Mouse (Mus musculus) cerebellum, adult 2 months (tissue): Measurements from ENCODE around the gene Kdelr1. TPM values are rescaled to one million over a fixed set of nuclear protein-coding genes. Genes with fewer than 3 reads are reported as not detected.
A peak's percentile ranks its signal among the peaks of the same experiment; 100 is the strongest.

Experiments used
- DNase-seq, 2 experiments: peaks; one replicate each; pipeline ENCODE4 v3.0.0; 2021
- H3K27ac ChIP-seq: fragments of 200-500 bp; 2 replicates; pipeline ENCODE4 v1.5.1; 2012; ENCODE audit warnings: low read length, control low read depth, inconsistent platforms; ENCODE audit not compliant: insufficient read depth
- H3K27me3 ChIP-seq: fragments of 200-500 bp; 2 replicates; pipeline ENCODE4 v1.6.1; 2012; ENCODE audit warnings: inconsistent platforms, mild to moderate bottlenecking, low read length, moderate library complexity; ENCODE audit not compliant: control insufficient read depth, insufficient read depth
- H3K4me1 ChIP-seq: fragments of 200-500 bp; 2 replicates; pipeline ENCODE4 v1.6.1; 2011; ENCODE audit warnings: low read length; ENCODE audit not compliant: control insufficient read depth, insufficient read depth
- H3K4me3 ChIP-seq: fragments of 200-500 bp; replicated peaks from 2 replicates; pipeline ENCODE3; 2011; ENCODE audit warnings: mild to moderate bottlenecking, low read depth, low read length, control low read depth; ENCODE audit not compliant: insufficient read depth
- CTCF ChIP-seq: fragments of 200-500 bp; IDR thresholded peaks from 2 replicates; pipeline ENCODE4 v1.5.1; 2011; ENCODE audit warnings: low read depth, mild to moderate bottlenecking, control low read depth, low read length, moderate library complexity, borderline replicate concordance; ENCODE audit not compliant: insufficient read depth
- POLR2A ChIP-seq: fragments of 200-500 bp; IDR thresholded peaks from 2 replicates; pipeline ENCODE4 v1.6.1; 2011; ENCODE audit warnings: low read length, control low read depth, borderline replicate concordance; ENCODE audit not compliant: insufficient read depth
- WGBS: fragments of 180-500 bp; shearing (Covaris S2); methylation state at CpG from one replicate; pipeline ENCODE4 v1.1.7; 2018; 5-methylcytosine and 5-hydroxymethylcytosine counted together
- polyA plus RNA-seq: library from polyadenylated mRNA; depleted of rRNA; stranded (reverse); fragments of >200 nt; gene quantifications from 2 replicates; pipeline ENCODE4 v1.2.3, GENCODE M21; 2012

Gene Kdelr1
- polyA plus RNA-seq, 1 experiment, result 99.9 TPM

DNA sequence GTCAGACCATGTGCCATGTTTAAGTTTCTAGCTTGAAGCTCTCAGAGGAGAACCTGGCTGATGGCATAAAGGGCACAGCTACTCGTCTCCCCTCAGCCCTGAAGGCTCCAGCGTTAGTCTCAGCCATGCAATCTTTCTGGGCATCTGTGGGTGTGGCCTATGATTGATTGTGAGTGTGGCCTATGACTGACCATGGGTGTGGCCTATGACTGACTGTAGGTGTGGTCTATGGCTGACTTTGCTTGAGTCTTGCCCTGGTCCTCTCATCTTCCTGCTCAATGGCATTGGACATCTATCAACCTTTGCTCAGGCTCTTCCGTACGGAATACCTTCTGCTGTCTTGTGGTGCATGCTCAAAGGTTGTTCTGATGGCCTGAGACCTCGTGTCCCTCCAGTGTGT lies 29.0 kb downstream of the Kdelr1 start:
- no peak for DNase-seq
- no peaks in the 10 kb centered on the region for H3K27me3 ChIP-seq
- no peak for TF ChIP-seq POLR2A
- TF ChIP-seq CTCF, result no peak
- H3K4me3 ChIP-seq, result no peak overlapping the region
- 54% methylated on average over 5 of the region's 5 CpGs for WGBS
- H3K27ac ChIP-seq, result no peak overlapping the region
- H3K4me1 ChIP-seq, result no peaks in the 10 kb centered on the region

DNA sequence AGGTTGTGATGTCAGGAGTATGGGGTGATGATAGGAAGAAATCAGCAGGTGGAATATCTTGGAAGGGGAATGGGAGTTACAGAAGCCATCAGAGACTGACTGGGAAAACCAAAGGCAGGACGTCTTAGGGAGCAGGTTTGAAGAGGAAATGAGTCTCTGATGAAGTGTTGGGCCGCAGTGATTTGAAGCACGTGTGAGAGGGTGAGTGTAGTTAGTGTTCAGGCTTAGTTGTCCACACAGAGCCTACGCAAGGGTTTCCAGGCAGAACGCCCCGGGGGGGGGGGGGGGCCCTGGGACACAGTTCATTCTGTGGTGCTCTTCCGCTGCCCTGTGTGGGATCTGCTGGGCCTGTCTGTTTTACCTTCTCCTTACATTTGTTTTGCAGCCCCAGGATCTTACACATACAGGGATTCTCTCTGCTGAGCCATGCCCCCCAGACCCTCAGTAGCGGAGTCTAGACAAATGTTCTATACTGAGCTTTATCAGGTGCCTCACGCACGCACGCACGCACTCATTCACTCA lies 30.0 kb downstream of the Kdelr1 start:
- no peak overlapping the region for H3K4me3 ChIP-seq
- TF ChIP-seq CTCF, result no peak
- TF ChIP-seq POLR2A, result no peak
- DNase-seq, result no peak
- no peaks in the 10 kb centered on the region for H3K27me3 ChIP-seq
- no peaks in the 10 kb centered on the region for H3K4me1 ChIP-seq
- WGBS, result 75% methylated on average over 12 of the region's 12 CpGs
- H3K27ac ChIP-seq, result no peak overlapping the region

DNA sequence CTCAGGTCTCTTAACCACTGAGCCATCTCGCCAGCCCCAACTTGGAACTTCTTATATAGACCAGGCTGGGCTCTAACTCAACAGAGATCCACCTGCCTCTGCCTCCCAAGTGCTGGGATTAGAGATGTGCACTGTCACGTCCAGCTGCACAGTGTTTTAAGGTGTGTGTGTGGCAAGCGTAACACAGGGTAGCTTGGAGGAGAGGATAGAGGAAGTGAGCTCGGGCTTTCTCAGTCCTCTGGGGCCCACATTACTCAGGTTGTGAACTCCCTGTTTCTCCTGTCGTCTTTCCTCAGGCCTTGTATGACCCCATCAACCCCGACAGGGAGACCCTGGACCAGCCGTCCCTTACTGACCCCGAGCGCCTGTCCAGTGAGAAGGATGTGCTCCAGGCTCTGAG lies 34.0 kb downstream of the Kdelr1 start:
- WGBS, result 96% methylated on average over 9 of the region's 9 CpGs
- H3K4me1 ChIP-seq, result no peaks in the 10 kb centered on the region
- H3K27me3 ChIP-seq, result no peaks in the 10 kb centered on the region
- no peak overlapping the region for H3K27ac ChIP-seq
- DNase-seq, result no peak
- TF ChIP-seq CTCF, result no peak
- TF ChIP-seq POLR2A, result no peak
- H3K4me3 ChIP-seq, result no peak overlapping the region

DNA sequence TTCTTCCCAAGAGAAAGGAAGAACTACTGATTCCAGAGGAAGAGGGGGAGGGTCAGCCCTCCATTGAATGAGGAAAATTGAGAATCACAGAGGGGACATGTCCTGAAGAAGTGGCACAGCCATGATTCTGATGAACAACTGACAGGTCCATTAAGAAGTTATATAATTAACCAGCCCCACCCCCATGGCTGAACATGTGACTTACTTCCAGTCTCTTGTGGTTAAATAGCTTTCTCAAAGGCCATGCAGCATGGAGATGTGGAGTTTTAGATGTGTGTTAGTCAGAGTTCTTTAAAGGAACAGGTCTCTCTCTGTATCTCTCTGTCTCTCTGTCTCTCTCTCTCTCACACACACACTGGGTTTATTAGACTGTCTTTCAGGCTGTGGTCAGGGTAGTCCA lies 35.8 kb downstream of the Kdelr1 start:
- Histone ChIP-seq H3K27ac (no peak overlapping the region), H3K4me3 (no peak overlapping the region), H3K4me1 (no peaks in the 10 kb centered on the region), H3K27me3 (no peaks in the 10 kb centered on the region)
- TF ChIP-seq POLR2A (no peak), CTCF (no peak)
- no peak for DNase-seq

DNA sequence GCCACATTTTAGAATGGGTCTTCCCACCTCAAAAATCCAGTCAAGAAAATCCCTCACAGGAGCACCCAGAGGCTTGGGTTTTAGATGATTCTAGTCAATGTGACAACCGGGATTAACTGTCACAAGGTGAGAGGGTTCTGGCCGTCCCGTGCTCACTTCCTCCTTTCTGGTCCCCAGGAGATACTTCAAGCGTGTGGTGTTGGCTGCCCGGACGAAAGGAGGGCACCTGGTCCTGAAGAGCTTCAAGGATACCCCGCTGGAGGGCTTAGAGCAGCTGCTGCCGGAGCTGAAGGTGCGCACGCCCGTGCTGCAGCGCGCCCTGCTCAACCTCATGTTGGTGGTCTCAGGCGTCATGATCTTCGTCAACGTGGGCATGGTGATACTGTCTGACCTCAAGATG lies 36.6 kb downstream of the Kdelr1 start:
- 95% methylated on average over 16 of the region's 16 CpGs for WGBS
- no peak for DNase-seq
- H3K4me1 ChIP-seq, result no peaks in the 10 kb centered on the region
- H3K4me3 ChIP-seq, result no peak overlapping the region
- no peaks in the 10 kb centered on the region for H3K27me3 ChIP-seq
- no peak for TF ChIP-seq CTCF
- TF ChIP-seq POLR2A, result no peak
- H3K27ac ChIP-seq, result no peak overlapping the region

DNA sequence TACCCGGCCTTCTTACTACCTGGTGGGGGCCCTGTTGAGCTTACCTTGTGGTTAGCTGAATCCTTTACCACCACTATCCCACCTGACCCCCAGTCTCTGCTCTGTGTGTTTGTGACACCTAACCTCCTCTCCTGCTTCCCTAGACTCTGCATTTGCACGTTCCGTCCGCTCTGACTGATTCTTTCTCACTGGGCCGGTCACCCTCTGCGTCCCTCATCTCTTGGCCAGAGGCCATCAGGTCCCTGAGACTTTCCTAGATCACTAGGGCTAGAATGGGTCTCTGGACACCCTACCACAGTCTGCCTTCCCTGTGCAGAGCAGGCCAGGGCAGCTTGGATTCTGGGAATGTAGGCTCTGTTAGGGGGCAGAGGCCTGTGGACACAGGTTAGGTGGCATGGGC lies 41.5 kb downstream of the Kdelr1 start:
- Histone ChIP-seq H3K27me3 (no peaks in the 10 kb centered on the region), H3K4me1 (no peaks in the 10 kb centered on the region), H3K27ac (no peak overlapping the region), H3K4me3 (no peak overlapping the region)
- TF ChIP-seq CTCF, result no peak
- TF ChIP-seq POLR2A, result no peak
- DNase-seq, result no peak
- 79% methylated on average over 6 of the region's 6 CpGs for WGBS

DNA sequence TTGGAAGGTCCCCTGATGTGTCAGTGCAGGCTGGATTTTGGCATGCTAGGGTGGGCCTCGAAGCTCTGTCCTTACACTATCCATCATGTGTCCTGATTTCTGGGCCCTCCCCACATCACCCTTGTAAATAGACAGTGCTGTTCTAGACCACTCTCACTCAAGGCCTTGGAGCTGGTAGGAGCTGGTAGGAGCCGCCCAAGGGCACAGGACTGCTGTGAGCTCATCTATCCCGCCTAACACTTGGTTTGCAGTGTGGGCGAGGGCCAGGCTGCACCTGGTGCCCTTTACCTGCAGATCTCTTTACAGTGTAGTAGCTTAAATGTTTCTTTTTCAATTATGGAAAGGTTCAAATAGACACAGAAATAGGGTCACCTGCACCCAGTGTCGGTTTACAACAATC lies 42.4 kb downstream of the Kdelr1 start:
- no peak for DNase-seq
- 87% methylated on average over 5 of the region's 5 CpGs for WGBS

DNA sequence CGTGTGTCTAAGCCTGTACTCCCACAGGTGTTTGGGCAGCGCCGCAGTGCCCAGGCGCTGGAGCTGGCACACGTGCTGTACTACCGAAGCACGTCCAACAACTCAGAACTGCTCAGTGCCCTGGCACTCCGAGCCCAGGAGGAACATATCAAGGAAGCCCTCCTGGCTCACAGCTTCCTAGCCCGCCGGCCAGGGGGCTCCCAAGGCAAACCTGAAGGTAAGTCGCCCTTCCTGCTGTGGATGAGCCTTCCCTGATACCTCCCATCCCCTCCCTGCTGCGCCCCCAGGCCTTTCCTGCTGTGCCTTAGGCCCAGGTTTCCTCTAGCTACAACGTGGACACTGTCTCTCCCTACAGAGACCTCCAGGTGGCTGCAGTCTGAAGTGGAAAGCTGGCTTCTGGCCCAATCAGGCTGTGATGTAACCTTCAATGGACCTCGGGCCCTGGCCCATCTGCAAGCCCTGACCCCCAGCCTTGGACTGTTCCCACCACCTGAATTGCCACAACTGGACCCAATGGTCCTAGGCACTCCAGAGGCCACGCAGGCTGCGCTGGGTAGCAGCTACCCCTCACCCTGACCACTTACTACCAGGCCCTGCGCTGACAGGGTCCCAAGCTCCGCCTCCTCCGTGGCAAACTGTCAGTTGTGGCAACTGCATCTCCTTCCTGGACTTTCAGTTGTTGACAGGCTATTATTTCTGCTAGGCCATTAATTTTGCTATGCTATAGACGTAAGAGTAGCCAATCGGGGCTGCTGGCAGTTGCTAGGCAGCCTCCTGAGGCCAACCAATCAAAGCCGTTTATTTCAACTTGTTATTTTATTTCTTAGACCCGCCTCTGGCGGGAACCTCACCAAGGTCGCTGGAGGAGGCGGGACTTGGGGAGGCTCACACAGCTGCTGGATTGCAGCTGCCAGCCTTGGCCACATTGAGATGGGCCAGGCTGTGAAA lies 43.8 kb downstream of the Kdelr1 start:
- peak overlapping the region; percentile 10; the same call in 1 of the 2 replicates for H3K27ac ChIP-seq
- TF ChIP-seq CTCF (no peak), POLR2A (no peak)
- H3K4me1 ChIP-seq, result no peaks in the 10 kb centered on the region
- DNase-seq, result peak in 1 of 2 experiments; percentile 27
- 34% methylated on average over 26 of the region's 26 CpGs for WGBS
- H3K4me3 ChIP-seq, result peak overlapping the region; percentile 11
- H3K27me3 ChIP-seq, result no peaks in the 10 kb centered on the region

More for the DNA sequence above, 42.4 kb downstream of the Kdelr1 start:
- TF ChIP-seq POLR2A (no peak), CTCF (no peak)
- H3K27ac ChIP-seq, result no peak overlapping the region
- no peak overlapping the region for H3K4me3 ChIP-seq
- H3K27me3 ChIP-seq, result no peaks in the 10 kb centered on the region
- no peaks in the 10 kb centered on the region for H3K4me1 ChIP-seq
